Mouse (Mus musculus) monocyte, adult 5-6 weeks (primary cell): ENCODE data around the gene Slc35d1. TPM values are rescaled to one million over a fixed set of nuclear protein-coding genes. Genes with fewer than 3 reads are reported as not detected.
"Not testable (repeated sequence)": the region's sequence is repeated elsewhere in the genome, so short reads cannot be mapped to it uniquely, and the experiment has no call there.

Source experiments
- ATAC-seq: fragments of 153-309, 156-312 bp; replicated peaks from 2 replicates; pipeline ENCODE4 v1.8.0; 2017; ENCODE audit warnings: mild to moderate bottlenecking; ENCODE audit not compliant: low TSS enrichment, insufficient number of reproducible peaks, severe bottlenecking, poor library complexity, low FRiP score
- total RNA-seq: library from RNA; stranded (forward); fragments of 200-1000, 200-491, 200-594 nt; gene quantifications from 3 replicates; pipeline ENCODE4 v1.2.3, GENCODE M21; 2017

Slc35d1 gene
- total RNA-seq, 1 experiment from 2014 or later: 8.6 TPM

GRCm38 (mm10) chr4:103197401-103197800 lies 17.6 kb downstream of the Slc35d1 start:
- ATAC-seq: no peak

DNA sequence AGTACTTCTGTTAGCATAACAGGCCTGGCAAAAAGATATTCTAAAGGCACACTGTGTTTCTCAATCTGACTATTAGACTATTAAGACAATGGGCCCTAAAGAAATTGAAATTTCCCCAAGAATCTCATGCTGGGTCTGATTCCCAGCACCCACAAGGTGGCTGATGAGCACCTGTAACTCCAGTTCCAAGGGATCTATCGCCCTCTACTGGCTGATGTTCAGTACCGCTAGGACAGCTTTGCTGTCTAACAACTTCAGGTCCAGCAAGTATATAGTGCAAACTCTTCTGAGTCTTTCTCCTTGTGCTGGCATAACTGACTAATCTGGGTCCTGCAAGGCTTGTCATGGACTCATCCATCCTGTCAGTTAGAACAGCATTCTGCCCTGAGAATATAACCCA lies 22.5 kb downstream of the Slc35d1 start:
- no peak for ATAC-seq

DNA sequence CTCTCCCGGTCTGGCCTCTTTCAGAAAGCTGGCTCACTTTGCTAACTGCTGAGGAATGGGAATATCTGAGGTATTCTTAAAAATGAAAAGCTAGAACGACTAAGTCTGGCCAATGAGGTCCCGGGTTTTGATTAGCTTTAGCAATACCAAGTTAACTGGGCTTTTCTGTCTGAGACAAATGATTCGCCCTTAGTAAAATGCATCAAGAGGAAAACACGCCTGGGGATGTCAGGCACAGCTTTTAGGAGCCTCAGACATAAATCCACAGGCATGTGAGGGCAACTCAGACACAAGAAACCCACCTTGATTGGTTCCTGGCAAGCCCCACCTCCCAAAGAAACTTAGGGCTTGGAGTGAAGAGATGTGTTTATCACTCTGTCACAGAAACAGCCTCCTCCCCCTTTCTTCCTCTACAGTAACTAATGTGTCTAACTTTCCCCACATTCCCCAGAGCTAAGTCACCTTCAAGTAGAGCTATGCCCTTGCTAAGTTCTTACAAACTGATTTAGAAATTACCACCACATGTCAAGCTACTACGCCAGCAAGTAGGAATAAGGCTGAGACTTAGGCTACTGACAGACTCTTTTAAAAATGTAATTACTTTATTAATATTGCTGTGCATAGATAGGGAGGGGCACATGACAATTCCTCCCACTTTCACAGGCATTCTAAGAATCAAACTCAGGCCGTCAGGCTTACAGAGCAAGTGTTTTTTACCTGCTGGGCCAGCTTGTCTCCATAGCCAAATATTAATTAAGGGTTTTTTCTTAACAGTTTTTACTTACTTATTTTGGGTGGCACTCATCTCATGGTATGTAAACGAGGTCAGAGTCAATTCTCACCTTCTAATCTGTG lies 26.0 kb downstream of the Slc35d1 start:
- no peak for ATAC-seq

DNA sequence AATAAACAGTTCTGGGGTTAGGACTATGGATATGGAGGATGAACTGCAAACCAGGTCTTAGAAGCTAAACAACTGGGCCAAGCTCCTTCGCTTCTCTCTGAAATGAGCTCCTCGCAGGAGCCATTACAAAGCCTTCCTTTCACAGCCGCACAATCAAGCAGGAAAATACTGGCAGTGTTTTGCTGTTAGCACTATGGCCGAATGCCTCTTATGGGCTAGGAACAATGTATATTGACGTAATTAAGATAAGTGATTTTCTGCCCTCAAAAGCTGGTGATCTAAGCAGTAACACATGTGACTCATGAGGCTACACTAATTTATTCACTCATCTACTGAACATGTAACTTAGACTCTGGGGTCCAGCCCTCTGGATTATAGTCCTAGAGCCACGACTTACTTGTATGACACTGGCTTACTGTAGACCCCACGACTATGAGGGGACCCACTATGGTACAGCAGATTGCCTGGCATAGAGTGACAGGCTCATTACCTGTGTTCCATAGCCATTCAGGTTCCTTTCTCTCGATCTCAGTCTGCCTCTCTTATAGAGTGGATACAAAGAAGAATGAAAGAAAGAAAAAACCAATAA lies 34.6 kb downstream of the Slc35d1 start:
- ATAC-seq: no peak

- no peak for ATAC-seq
Observed at GRCm38 (mm10) chr4:103179581-103179980, 35.4 kb downstream of the Slc35d1 start.

DNA sequence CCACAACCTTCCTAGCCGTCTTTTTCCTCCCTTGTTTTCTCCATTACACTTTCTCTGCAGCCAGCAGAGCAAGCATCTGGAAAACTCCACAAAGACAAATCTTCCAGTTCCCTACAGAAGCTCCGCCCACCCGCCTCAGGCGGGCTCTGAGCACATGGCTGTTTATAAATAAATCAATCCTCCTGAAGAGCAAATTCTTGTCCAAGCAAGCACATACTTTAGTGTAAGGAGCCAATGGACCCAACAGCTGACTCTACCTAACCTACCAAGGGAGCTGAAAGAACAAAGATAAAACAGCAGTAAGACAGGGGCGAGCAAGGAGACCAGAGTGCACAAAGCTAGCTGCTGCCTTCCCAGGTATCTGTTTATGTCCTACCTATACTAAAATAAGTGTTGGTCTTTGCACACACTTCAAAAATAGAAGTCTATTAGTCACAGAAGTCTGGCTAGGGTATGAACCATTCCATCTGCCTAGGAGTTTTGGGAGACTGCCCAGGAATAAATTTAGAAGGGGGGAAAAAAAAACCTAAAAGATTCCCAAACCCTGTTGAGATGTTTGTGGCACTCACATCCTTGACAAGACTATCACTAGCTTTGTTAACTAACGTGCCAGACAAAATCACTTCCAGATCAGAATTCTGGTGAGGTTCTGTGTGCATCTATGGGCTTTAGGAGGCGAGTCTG lies 36.2 kb downstream of the Slc35d1 start:
- ATAC-seq: no peak

- ATAC-seq: no peak
Observed at GRCm38 (mm10) chr4:103177681-103178080, 37.3 kb downstream of the Slc35d1 start.

- ATAC-seq: no peak
Observed at GRCm38 (mm10) chr4:103174001-103174400, 41.0 kb downstream of the Slc35d1 start.

DNA sequence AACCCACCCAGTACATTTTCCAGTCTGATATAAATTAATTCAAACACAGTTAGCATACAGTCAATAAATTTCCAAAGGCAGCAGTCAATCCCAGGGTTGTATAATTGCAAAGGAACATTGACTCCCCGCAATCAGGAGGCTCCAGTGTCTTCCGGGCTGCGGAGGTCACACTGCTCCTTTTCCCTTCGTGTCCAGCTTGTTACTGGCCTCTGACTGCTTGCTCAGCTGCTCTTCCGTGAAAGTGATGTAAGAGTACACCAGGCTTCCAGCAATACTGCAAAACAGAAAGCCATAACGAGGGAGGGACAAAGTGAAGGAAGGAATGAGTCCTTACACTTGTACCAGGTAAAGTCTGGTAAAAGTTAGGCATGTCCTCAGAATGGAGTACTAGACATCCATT lies 41.5 kb downstream of the Slc35d1 start:
- no peak for ATAC-seq

- ATAC-seq: no peak
Observed at GRCm38 (mm10) chr4:103171256-103171655, 43.7 kb downstream of the Slc35d1 start.

- not testable (repeated sequence) for ATAC-seq
Observed at GRCm38 (mm10) chr4:103166198-103166597, 48.8 kb downstream of the Slc35d1 start.

DNA sequence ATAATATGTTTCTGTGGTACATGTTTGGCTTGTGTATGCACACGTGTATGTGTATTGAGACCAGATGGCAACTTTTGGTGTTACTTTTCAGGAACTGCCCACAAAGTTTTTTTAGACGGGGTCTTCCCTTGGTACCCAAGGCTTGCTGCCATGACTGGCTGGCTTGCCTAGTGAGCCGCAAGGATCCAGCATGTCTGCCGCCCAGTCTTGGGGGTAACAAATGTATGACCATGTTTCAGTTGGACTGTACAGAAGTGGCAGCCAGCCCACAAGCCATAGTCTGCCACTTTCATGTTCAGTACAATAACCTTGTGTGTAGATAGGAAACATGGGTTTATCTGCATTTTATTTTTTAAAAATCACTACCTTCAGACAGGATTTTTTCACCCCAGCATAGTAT lies 56.2 kb downstream of the Slc35d1 start:
- ATAC-seq: no peak

DNA sequence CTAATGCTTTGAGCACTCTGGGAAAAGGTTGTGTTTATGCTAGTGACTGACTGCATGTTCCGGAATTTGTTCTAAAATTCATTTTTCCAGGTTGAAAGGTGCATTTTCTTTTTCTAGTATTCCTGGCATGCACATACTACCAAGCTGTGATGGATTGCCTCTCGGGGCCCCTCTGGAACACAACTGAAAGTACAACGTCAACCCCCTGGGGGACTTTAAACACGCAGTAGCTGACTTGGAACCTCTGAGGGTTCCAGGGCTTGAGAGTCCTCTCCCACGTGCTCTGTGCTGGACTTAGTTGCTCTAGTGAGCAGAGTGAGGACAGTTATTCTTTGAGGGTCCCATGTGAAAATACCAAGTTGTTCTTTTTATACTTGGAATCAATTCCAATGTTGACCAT lies 63.0 kb downstream of the Slc35d1 start:
- no peak for ATAC-seq

DNA sequence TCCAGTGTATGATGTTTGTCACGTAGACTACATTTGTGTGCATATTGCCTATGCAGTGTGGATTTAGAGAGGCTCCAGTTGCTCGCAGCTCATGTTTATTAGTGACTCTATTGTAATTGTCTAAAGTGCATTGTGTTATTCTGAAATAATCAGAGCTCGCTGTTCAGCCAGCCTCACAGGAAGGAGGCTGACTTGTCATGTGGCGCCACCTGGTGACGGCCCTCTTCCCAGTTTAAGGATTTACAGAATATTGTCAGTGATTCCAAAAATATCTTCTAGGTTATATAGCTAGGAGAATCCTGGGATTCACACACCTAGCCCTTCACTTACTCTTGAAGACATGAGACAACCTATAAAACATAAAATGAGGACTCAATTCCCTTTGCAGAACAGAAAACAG lies 68.6 kb downstream of the Slc35d1 start:
- ATAC-seq: no peak; the same call in 1 of the 2 replicates

GRCm38 (mm10) chr4:103136946-103137345 lies 78.0 kb downstream of the Slc35d1 start:
- ATAC-seq: no peak

DNA sequence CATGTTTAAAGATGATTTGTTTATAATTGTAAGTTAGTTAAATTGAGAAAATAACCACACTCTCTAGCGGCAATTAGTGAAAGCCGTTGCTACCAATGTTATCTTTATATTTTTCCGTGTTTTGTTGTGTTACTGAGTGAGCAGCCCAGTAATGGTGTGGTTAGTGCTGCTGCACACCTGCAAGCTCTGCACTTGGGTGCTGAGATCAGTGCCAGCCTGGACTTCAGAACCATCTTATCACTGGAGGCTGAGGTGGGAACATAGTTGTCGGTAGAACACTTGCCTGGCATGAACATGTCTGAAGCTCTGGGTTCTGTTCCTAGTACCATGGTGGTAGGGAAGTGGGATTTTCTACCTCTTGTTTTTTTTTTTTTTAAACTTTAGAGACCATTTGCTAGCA lies 88.4 kb downstream of the Slc35d1 start:
- ATAC-seq: no peak

DNA sequence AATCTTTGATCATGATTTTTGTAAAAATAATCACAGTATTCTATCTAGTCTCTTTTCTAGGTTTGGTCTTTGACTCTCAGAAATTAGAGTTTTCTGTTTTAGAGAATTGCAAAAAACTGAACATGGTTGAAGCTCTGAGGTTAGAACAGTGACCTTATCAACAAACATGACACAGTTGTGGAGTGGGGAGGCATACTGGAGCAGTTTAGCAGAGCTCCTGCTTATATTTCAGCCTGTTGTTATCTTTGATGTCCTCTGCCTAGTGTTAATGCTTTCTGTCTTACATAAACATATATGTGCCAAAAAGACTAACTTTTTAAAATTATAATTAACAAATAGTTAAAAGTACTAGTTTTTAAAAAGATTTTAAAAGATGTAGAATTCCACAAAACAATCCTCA lies 91.4 kb downstream of the Slc35d1 start:
- no peak for ATAC-seq

DNA sequence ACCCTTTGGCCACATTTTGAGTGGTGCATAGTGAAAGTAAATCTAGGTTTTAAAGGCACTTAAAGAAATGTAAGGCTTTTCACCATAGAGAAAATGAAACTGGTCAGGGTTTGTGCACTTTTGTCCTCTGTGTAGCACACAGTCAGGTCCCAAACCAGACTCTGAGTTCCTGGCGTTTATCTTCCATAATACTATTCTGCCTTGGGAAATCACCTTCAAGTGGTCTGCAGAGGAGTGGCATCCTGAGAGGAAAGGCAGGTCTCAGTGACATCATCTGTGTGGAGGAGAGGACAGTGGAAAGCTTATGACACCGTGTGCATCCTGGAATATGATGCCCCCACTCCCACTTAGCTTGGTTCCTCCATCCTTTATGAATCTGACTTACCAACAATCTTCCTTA lies 91.9 kb downstream of the Slc35d1 start:
- ATAC-seq: no peak

DNA sequence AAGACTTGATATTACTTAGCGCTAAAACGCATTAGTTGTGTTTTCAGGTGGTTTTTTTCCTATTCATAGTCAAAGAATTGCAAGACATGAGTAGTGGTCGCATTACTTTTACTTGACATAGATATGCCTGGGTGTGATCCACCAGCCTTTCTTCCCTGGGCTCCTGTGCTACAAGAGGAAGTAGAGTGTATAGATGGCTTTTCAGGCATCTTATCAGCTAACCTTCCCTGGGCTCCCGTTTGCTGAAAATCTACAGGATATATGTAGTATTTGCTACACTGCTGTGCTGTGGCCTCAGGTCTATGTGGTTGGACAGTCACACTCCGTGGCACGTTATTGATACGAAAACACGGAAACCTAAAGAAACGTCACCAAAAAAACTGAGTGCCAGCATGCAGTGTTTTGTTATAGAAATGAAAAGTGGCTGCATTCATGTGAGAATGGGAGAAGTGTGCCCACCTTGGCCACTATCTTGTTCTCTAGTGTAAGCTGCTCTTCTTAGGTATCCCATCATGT lies 94.0 kb downstream of the Slc35d1 start:
- ATAC-seq: no peak
